Mouse (Mus musculus) heart, adult 2 months (tissue): ENCODE data around the gene Nelfb.

Experiments
- CTCF ChIP-seq: fragments of 200-600 bp; IDR thresholded peaks from 2 replicates; pipeline ENCODE4 v1.8.1; 2022; ENCODE audit warnings: antibody characterized with exemption, mild to moderate bottlenecking, moderate library complexity
- EP300 ChIP-seq: fragments of 200-500 bp; IDR thresholded peaks from 2 replicates; pipeline ENCODE4 v1.6.1; 2011; ENCODE audit warnings: low read depth, low read length, control low read depth; ENCODE audit not compliant: insufficient read depth
- POLR2A ChIP-seq: fragments of 200-500 bp; IDR thresholded peaks from 2 replicates; pipeline ENCODE4 v1.6.1; 2011; ENCODE audit warnings: mild to moderate bottlenecking, low read depth, low read length, control low read depth; ENCODE audit not compliant: insufficient read depth

DNA sequence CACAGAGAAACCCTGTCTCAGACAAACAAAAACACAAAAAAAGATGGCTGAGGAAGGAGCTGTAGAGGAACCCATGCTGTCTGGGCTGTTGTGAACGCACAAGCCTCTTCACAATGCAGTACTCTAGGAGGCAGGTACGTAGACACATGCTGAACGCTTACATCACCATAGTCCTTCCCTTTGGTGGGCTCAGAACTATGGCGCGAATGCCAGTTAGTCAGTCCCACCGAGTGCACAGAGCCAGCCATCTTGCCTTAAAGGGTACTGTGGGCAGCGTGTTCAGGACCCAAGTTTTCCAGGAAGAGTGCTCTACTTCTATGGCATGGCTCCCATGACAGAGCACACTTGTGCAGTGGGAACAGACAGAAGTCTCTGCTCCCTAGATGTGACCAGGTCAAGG is 26.8 kb downstream of the Nelfb start:
- TF ChIP-seq CTCF (no peak), POLR2A (no peak), EP300 (no peak)
